Mouse (Mus musculus) liver, embryonic 14.5 days (tissue): ENCODE data around the gene Mmp9.

Experiments used
- CTCF ChIP-seq: IDR thresholded peaks from 2 replicates; pipeline ENCODE4 v1.5.1; 2016; ENCODE audit warnings: antibody characterized with exemption, low read depth, control low read depth
- EP300 ChIP-seq: IDR thresholded peaks from 2 replicates; pipeline ENCODE4 v1.6.1; 2016; ENCODE audit warnings: antibody characterized with exemption, low read depth

DNA sequence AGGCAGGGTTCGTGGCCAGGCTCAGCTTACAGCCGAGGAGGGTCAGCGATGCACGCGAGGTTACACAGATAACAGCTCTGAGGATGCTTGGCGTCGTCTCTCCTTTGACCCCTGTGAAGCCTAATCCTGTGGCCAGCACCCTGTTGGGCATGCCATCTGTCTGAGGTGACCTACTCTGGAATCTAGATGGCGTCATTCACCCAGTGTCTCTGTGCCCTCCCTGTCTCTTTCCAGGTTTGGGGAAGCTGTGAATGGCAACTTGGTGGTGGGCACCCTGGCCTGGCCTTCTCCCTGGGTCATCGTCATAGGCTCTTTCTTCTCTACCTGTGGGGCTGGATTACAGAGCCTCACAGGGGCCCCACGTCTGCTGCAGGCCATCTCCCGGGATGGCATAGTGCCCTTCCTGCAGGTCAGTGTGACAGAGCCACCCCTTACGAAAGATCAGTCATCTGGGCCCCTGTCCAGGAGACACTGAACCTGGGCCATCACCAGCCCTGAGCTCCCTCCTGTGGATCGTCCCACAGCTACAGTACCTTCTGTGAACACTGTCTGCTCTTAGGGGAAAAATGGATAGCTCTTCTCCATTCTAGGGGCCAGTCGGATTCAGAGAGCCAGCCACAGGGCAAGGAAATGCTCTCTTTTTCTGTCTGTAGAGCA lies 45.9 kb downstream of the Mmp9 start:
- no peak for TF ChIP-seq CTCF
- no peak for TF ChIP-seq EP300
